Mouse (Mus musculus) intestine, postnatal 0 days (tissue): Measurements from ENCODE around the gene Gm49337. TPM values are rescaled to one million over a fixed set of nuclear protein-coding genes. Genes with fewer than 3 reads are reported as not detected.
"Not testable (repeated sequence)": the region's sequence is repeated elsewhere in the genome, so short reads cannot be mapped to it uniquely, and the experiment has no call there.

Experiments
- ATAC-seq: fragments of 200-750 bp; cut with Nextera tagmentation; 2 replicates; pipeline ENCODE4 v1.8.0; 2017; ENCODE audit warnings: mild to moderate bottlenecking, moderate TSS enrichment, moderate library complexity
- H3K27ac ChIP-seq: fragments of 300-500 bp; sonication (generic); 2 replicates; pipeline ENCODE4 v1.5.1; 2014; ENCODE audit warnings: mild to moderate bottlenecking, low read depth, low read length, moderate library complexity
- H3K27me3 ChIP-seq: fragments of 300-500 bp; sonication (generic); replicated peaks from 2 replicates; pipeline ENCODE4 v1.6.1; 2014; ENCODE audit warnings: low read length, mixed read lengths; ENCODE audit not compliant: control insufficient read depth, insufficient read depth
- H3K36me3 ChIP-seq: fragments of 300-500 bp; sonication (generic); 2 replicates; pipeline ENCODE4 v1.6.1; 2014; ENCODE audit warnings: mild to moderate bottlenecking, moderate library complexity; ENCODE audit not compliant: control insufficient read depth, insufficient read depth
- H3K4me1 ChIP-seq: fragments of 300-500 bp; sonication (generic); replicated peaks from 2 replicates; pipeline ENCODE4 v1.6.1; 2014; ENCODE audit warnings: antibody characterized with exemption, low read length, mixed read lengths; ENCODE audit not compliant: control insufficient read depth, insufficient read depth
- H3K4me2 ChIP-seq: fragments of 300-500 bp; sonication (generic); replicated peaks from 2 replicates; pipeline ENCODE4 v1.6.1; 2014; ENCODE audit warnings: low read depth, mild to moderate bottlenecking, moderate library complexity
- H3K4me3 ChIP-seq: fragments of 300-500 bp; sonication (generic); 2 replicates; pipeline ENCODE4 v1.5.1; 2014; ENCODE audit warnings: low read depth, low read length
- H3K9ac ChIP-seq: fragments of 300-500 bp; sonication (generic); 2 replicates; pipeline ENCODE4 v1.6.1; 2014; ENCODE audit warnings: mild to moderate bottlenecking, low read depth, low read length
- H3K9me3 ChIP-seq: fragments of 300-500 bp; sonication (generic); 2 replicates; pipeline ENCODE4 v1.6.1; 2016; ENCODE audit warnings: mixed run types; ENCODE audit not compliant: control insufficient read depth
- CTCF ChIP-seq: sonication (generic); IDR thresholded peaks from 2 replicates; pipeline ENCODE4 v1.5.1; 2016; ENCODE audit warnings: low read depth, mild to moderate bottlenecking, control low read depth, antibody characterized with exemption, moderate library complexity
- WGBS: fragments of 180-500 bp; shearing (Covaris S2); extraction: QIAGEN DNeasy Blood & Tissue Kit; methylation state at CpG from one replicate; pipeline ENCODE4 v1.1.7; 2014; 5-methylcytosine and 5-hydroxymethylcytosine counted together
- polyA plus RNA-seq: library from polyadenylated mRNA; unstranded; fragments of >200 nt; fragmentation: Nextera tagmentation; extraction: Ambion mirVana; gene quantifications from 2 replicates; pipeline ENCODE4 v1.2.1, GENCODE M21; 2015

Gm49337 gene
- polyA plus RNA-seq, 1 experiment from 2014 or later: not detected

GRCm38 (mm10) chr4:116217046-116217445 is 43.9 kb downstream of the Gm49337 start:
- 40% methylated on average over 2 of the region's 2 CpGs for WGBS

GRCm38 (mm10) chr4:116217661-116218060 is 44.5 kb downstream of the Gm49337 start:
- not testable (repeated sequence) for H3K9ac ChIP-seq, ATAC-seq, H3K9me3 ChIP-seq, H3K4me3 ChIP-seq, H3K27ac ChIP-seq, H3K36me3 ChIP-seq, H3K4me1 ChIP-seq, H3K4me2 ChIP-seq, H3K27me3 ChIP-seq
- WGBS: 100% methylated on average over 1 of the region's 1 CpGs

More at GRCm38 (mm10) chr4:116217046-116217445, 43.9 kb downstream of the Gm49337 start:
- no peak for ATAC-seq
- no peaks in the 10 kb centered on the region for H3K27me3 ChIP-seq
- H3K4me3 ChIP-seq: no peak overlapping the region
- H3K27ac ChIP-seq: no peak overlapping the region
- H3K36me3 ChIP-seq: no peaks in the 10 kb centered on the region
- no peak for TF ChIP-seq CTCF
- H3K9me3 ChIP-seq: no peaks in the 10 kb centered on the region
- no peak overlapping the region for H3K4me2 ChIP-seq
- H3K9ac ChIP-seq: no peak overlapping the region
- H3K4me1 ChIP-seq: no peaks in the 10 kb centered on the region

- Histone ChIP-seq H3K9ac (no peak overlapping the region), H3K36me3 (no peaks in the 10 kb centered on the region), H3K4me3 (no peak overlapping the region), H3K27me3 (no peaks in the 10 kb centered on the region), H3K9me3 (no peaks in the 10 kb centered on the region), H3K4me1 (no peaks in the 10 kb centered on the region), H3K27ac (no peak overlapping the region), H3K4me2 (no peak overlapping the region)
- no peak for ATAC-seq
- WGBS: 91% methylated on average over 1 of the region's 1 CpGs
- TF ChIP-seq CTCF: no peak
These were observed 45.9 kb downstream of the Gm49337 start for GRCm38 (mm10) chr4:116219056-116219455.

GRCm38 (mm10) chr4:116220071-116220650 is 47.0 kb downstream of the Gm49337 start:
- Histone ChIP-seq H3K27ac (peak overlapping the region; percentile 89), H3K27me3 (no peaks in the 10 kb centered on the region), H3K9me3 (no peaks in the 10 kb centered on the region), H3K36me3 (no peaks in the 10 kb centered on the region), H3K9ac (peak overlapping the region; percentile 62), H3K4me1 (no peaks in the 10 kb centered on the region), H3K4me2 (peak overlapping the region; percentile 88), H3K4me3 (peak overlapping the region; percentile 90)
- 23% methylated on average over 6 of the region's 6 CpGs for WGBS
- TF ChIP-seq CTCF: no peak
- no peak for ATAC-seq

GRCm38 (mm10) chr4:116220780-116221139 is 47.6 kb downstream of the Gm49337 start:
- Histone ChIP-seq H3K4me2 (peak overlapping the region; percentile 88), H3K4me3 (peak overlapping the region; percentile 90)
- 0% methylated on average over 23 of the region's 26 CpGs for WGBS

GRCm38 (mm10) chr4:116221140-116221851 is 48.1 kb downstream of the Gm49337 start, which contains the start of gene Pik3r3:
Gene Pik3r3, plus strand, starts transcription at chr4:116221618.
- H3K9me3 ChIP-seq: no peaks in the 10 kb centered on the region
- under 1% methylated on average over 52 of the region's 53 CpGs for WGBS
- peak within 1 kb of the TSS; percentile 90 for H3K4me3 ChIP-seq
- H3K27me3 ChIP-seq: no peaks in the 10 kb centered on the region
- H3K4me2 ChIP-seq: peak within 1 kb of the TSS; percentile 88
- no peaks in the 10 kb centered on the region for H3K36me3 ChIP-seq
- H3K9ac ChIP-seq: peak within 1 kb of the TSS; percentile 71
- no peaks in the 10 kb centered on the region for H3K4me1 ChIP-seq
- ATAC-seq: peak; percentile 100
- TF ChIP-seq CTCF: no peak
- H3K27ac ChIP-seq: peak within 1 kb of the TSS; percentile 89

More at GRCm38 (mm10) chr4:116220780-116221139, 47.6 kb downstream of the Gm49337 start:
- H3K36me3 ChIP-seq: no peaks in the 10 kb centered on the region
- H3K4me1 ChIP-seq: no peaks in the 10 kb centered on the region
- H3K27me3 ChIP-seq: no peaks in the 10 kb centered on the region
- TF ChIP-seq CTCF: no peak
- peak overlapping the region; percentile 89 for H3K27ac ChIP-seq
- ATAC-seq: peak; percentile 41
- no peaks in the 10 kb centered on the region for H3K9me3 ChIP-seq
- peak overlapping the region; percentile 62 for H3K9ac ChIP-seq
